Mouse (Mus musculus) bone marrow, adult 2 months (tissue): ENCODE results near the gene Vmn1r221.
"Not testable (repeated sequence)": the region's sequence is repeated elsewhere in the genome, so short reads cannot be mapped to it uniquely, and the experiment has no call there.

Source experiments
- CTCF ChIP-seq: fragments of 200-500 bp; IDR thresholded peaks from 2 replicates; pipeline ENCODE4 v1.5.1; 2011; ENCODE audit warnings: low read length, control low read depth; ENCODE audit not compliant: control insufficient read depth, insufficient read depth
- POLR2A ChIP-seq: fragments of 200-500 bp; IDR thresholded peaks from 2 replicates; pipeline ENCODE4 v1.6.1; 2011; ENCODE audit warnings: low read depth, mild to moderate bottlenecking, control low read depth, low read length, borderline replicate concordance; ENCODE audit not compliant: control insufficient read depth

GRCm38 (mm10) chr13:23269127-23269526 is 55.2 kb downstream of the Vmn1r221 start:
- not testable (repeated sequence) for TF ChIP-seq POLR2A, CTCF
